8 mouse cellular contexts compared by ENCODE assay signal in genomic region chr2:38339910-38340625, GRCm38 (mm10). TPM values are rescaled to one million over a fixed set of nuclear protein-coding genes. Genes with fewer than 3 reads are reported as not detected.
DNase-seq lines count a peak whose midpoint lies in the region; ATAC-seq and TF ChIP-seq lines count a peak whose summit lies in the region.

No protein-coding gene starts in this region.

- no peaks in the 10 kb centered on the region; the same call in 1 of the 2 replicates for H3K4me1 ChIP-seq in liver, adult 2 months (ENCODE audit: control insufficient read depth, insufficient read depth, low read length)
- peaks cover 48% of the 10 kb centered on the region for H3K4me1 ChIP-seq in forebrain, embryonic 12.5 days
- peaks cover 10% of the 10 kb centered on the region for H3K4me1 ChIP-seq in limb, embryonic 14.5 days (ENCODE audit: control insufficient read depth, insufficient read depth, low read length)

- no peak overlapping the region for H3K27ac ChIP-seq in liver, adult 2 months (replicated peaks; ENCODE audit: insufficient read depth, low read depth, low read length)
- H3K27ac ChIP-seq in forebrain, embryonic 12.5 days: peak overlapping the region; percentile 97
- H3K27ac ChIP-seq in limb, embryonic 14.5 days (replicated peaks; ENCODE audit: low read depth, low read length): no peak overlapping the region

- no peak for TF ChIP-seq POLR2A in liver, adult 2 months (IDR thresholded peaks at IDR 0.05; ENCODE audit: extremely low read depth, insufficient read depth, low read length)
- no peak for TF ChIP-seq POLR2A in limb, embryonic 14.5 days (IDR thresholded peaks at IDR 0.05; ENCODE audit: borderline replicate concordance, extremely low read depth, insufficient read depth, insufficient read length)

- no peak for DNase-seq in liver, adult 2 months (ENCODE audit: extremely low read depth, low read depth, low spot score)
- no peak for DNase-seq in liver
- DNase-seq in limb, embryonic 14.5 days (ENCODE audit: low spot score): no peak
- DNase-seq in retina, postnatal 1 day: peak; percentile 35
- no peak for DNase-seq in urinary bladder, postnatal 25 days (ENCODE audit: low spot score)
- DNase-seq in thymus, postnatal 0 days (ENCODE audit: low spot score): no peak
- DNase-seq in frontal cortex, postnatal 25 days (ENCODE audit: low spot score in 2 of 2): no peak

- H3K36me3 ChIP-seq in liver, adult 2 months (ENCODE audit: control insufficient read depth, insufficient read depth, low read length): no peaks in the 10 kb centered on the region
- H3K36me3 ChIP-seq in forebrain, embryonic 12.5 days (replicated peaks): no peaks in the 10 kb centered on the region
- no peaks in the 10 kb centered on the region for H3K36me3 ChIP-seq in limb, embryonic 14.5 days (ENCODE audit: control insufficient read depth, insufficient read depth, low read length)

- H3K9ac ChIP-seq in liver, adult 2 months (ENCODE audit: low read depth, low read length): peak overlapping the region; percentile 63
- H3K9ac ChIP-seq in forebrain, embryonic 12.5 days: peak overlapping the region; percentile 99
- peak overlapping the region; percentile 66 for H3K9ac ChIP-seq in limb, embryonic 14.5 days (ENCODE audit: low read depth, low read length, severe bottlenecking)

- H3K79me2 ChIP-seq in liver, adult 2 months (ENCODE audit: control insufficient read depth, insufficient read depth, low read length): no peaks in the 10 kb centered on the region

- peaks cover 29% of the 10 kb centered on the region for H3K27me3 ChIP-seq in liver, adult 2 months (ENCODE audit: control insufficient read depth, insufficient read depth, low read length)
- H3K27me3 ChIP-seq in forebrain, embryonic 12.5 days: peaks cover 78% of the 10 kb centered on the region
- peaks cover 80% of the 10 kb centered on the region for H3K27me3 ChIP-seq in limb, embryonic 14.5 days (ENCODE audit: control insufficient read depth, insufficient read depth, low read length)

- H3K4me2 ChIP-seq in forebrain, embryonic 12.5 days: peak overlapping the region; percentile 77
- peak overlapping the region; percentile 97 for H3K4me2 ChIP-seq in limb, embryonic 14.5 days (replicated peaks; ENCODE audit: low read depth, low read length, severe bottlenecking)

- no peak for ATAC-seq in forebrain, embryonic 12.5 days (ENCODE audit: low FRiP score)
- ATAC-seq in limb, embryonic 14.5 days (ENCODE audit: low FRiP score, low read depth): no peak

- WGBS in liver, adult 2 months: 6% methylated on average over 9 of the region's 9 CpGs
- under 1% methylated on average over 9 of the region's 9 CpGs for WGBS in forebrain, embryonic 12.5 days
- WGBS in limb, embryonic 14.5 days: 6% methylated on average over 9 of the region's 9 CpGs

- no peak for TF ChIP-seq CTCF in liver, adult 2 months (IDR thresholded peaks at IDR 0.05; ENCODE audit: low read depth, low read length)

- peak overlapping the region; percentile 59; the same call in 1 of the 2 replicates for H3K4me3 ChIP-seq in liver, adult 2 months (ENCODE audit: insufficient read depth, low read depth, low read length)
- H3K4me3 ChIP-seq in forebrain, embryonic 12.5 days (replicated peaks): peak overlapping the region; percentile 63
- peak overlapping the region; percentile 53 for H3K4me3 ChIP-seq in limb, embryonic 14.5 days (replicated peaks; ENCODE audit: low read length)

- H3K9me3 ChIP-seq in forebrain, embryonic 12.5 days: no peaks in the 10 kb centered on the region
- H3K9me3 ChIP-seq in limb, embryonic 14.5 days (ENCODE audit: control insufficient read depth, low read length): no peaks in the 10 kb centered on the region

RNA-seq across cellular contexts. Expression of gene Lhx2, which starts 1.0 kb away (rescaled TPM):
- total RNA-seq in liver, adult 2 months (2014; rRNA removed): 1.3 and 3.6 TPM in 2 replicates
- polyA plus RNA-seq in liver, adult 2 months (2012; rRNA removed): 4.6 and 5.4 TPM in 2 replicates
- 196 and 224 TPM in 2 replicates for polyA plus RNA-seq in forebrain, embryonic 12.5 days (2016; fragmentation: Nextera tagmentation; extraction: Ambion mirVana)
- polyA plus RNA-seq in limb, embryonic 14.5 days (2012; rRNA removed): 27.5 and 37.0 TPM in 2 replicates
- 8.7 and 11.4 TPM in 2 replicates for polyA plus RNA-seq in limb, embryonic 14.5 days (2014; fragmentation: Nextera tagmentation; extraction: Ambion mirVana)
- polyA plus RNA-seq in thymus, postnatal 0 days (2015; fragmentation: Nextera tagmentation; extraction: Ambion mirVana): 0.05 and 0.17 TPM in 2 replicates

RNA-seq across cellular contexts. Expression of gene Dennd1a, which starts 52.9 kb away (rescaled TPM):
- total RNA-seq in liver, adult 2 months (2014; rRNA removed): 14.5 and 15.2 TPM in 2 replicates
- polyA plus RNA-seq in liver, adult 2 months (2012; rRNA removed): 11.2 and 13.0 TPM in 2 replicates
- 23.4 and 30.3 TPM in 2 replicates for polyA plus RNA-seq in forebrain, embryonic 12.5 days (2016; fragmentation: Nextera tagmentation; extraction: Ambion mirVana)
- 22.9 and 30.9 TPM in 2 replicates for polyA plus RNA-seq in limb, embryonic 14.5 days (2012; rRNA removed)
- polyA plus RNA-seq in limb, embryonic 14.5 days (2014; fragmentation: Nextera tagmentation; extraction: Ambion mirVana): 11.8 and 12.9 TPM in 2 replicates
- 9.1 and 9.9 TPM in 2 replicates for polyA plus RNA-seq in thymus, postnatal 0 days (2015; fragmentation: Nextera tagmentation; extraction: Ambion mirVana)
